Mouse (Mus musculus) stomach, postnatal 0 days (tissue): ENCODE data around the gene Gaa.

ENCODE experiments used
- CTCF ChIP-seq: IDR thresholded peaks from 2 replicates; pipeline ENCODE4 v1.5.1; 2016; ENCODE audit warnings: antibody characterized with exemption, low read depth, mild to moderate bottlenecking, moderate library complexity
- EP300 ChIP-seq: optimal IDR thresholded peaks from 2 replicates; pipeline ENCODE3; 2016; ENCODE audit warnings: antibody characterized with exemption

DNA sequence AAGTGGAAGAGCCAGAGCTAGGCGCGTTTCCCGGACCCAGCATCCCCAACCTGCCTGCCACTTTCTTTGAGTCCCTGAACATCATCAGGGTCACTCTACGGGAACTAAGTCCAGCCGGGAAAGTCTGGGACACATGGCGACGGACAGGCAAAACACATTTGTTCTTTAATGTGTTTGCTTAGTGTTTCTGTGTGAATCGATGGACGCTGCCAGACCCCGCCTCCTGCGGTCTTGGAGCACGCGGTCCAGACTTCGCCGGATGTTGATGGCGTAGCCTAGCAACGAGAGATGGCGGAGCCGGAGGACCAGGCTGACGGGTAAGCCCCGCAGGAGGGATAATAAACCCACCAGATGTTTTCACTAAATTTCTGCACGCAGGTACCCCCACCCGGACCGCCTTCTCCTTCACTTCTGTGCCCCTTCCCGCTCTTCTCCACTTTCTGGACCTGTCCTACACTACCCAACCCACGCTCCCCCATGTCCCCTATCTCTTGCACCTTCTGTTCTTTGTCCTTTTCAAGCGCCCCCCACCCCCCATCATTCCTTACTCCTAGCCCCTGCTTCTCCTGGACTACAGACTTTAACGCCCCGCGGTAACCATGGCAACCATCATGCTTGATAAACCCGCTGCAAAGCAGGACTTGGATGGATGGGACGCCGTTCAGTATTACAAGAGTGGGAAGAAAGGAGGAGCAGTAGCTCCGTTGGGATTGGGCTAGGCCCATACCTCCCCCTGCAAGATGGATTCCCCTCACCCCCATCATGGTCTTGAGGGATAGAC is 38.7 kb upstream of the Gaa start:
- TF ChIP-seq CTCF (no peak), EP300 (no peak)
